Mouse (Mus musculus) midbrain, embryonic 15.5 days (tissue): Measurements from ENCODE around the gene Rapgef5. TPM values are rescaled to one million over a fixed set of nuclear protein-coding genes. Genes with fewer than 3 reads are reported as not detected.

ENCODE experiments used
- ATAC-seq: fragments of 200-750 bp; cut with Nextera tagmentation; replicated peaks from 2 replicates; pipeline ENCODE4 v1.8.0; 2017; ENCODE audit warnings: moderate TSS enrichment
- H3K27ac ChIP-seq: fragments of 300-500 bp; sonication (generic); 2 replicates; pipeline ENCODE4 v1.5.1; 2015; ENCODE audit warnings: mild to moderate bottlenecking, inconsistent platforms
- H3K27me3 ChIP-seq: fragments of 300-500 bp; sonication (generic); replicated peaks from 2 replicates; pipeline ENCODE4 v1.6.1; 2015; ENCODE audit warnings: inconsistent platforms
- H3K36me3 ChIP-seq: fragments of 300-500 bp; sonication (generic); replicated peaks from 2 replicates; pipeline ENCODE4 v1.6.1; 2015; ENCODE audit warnings: inconsistent platforms
- H3K4me1 ChIP-seq: fragments of 300-500 bp; sonication (generic); 2 replicates; pipeline ENCODE4 v1.6.1; 2015; ENCODE audit warnings: inconsistent platforms
- H3K4me2 ChIP-seq: fragments of 300-500 bp; sonication (generic); 2 replicates; pipeline ENCODE4 v1.6.1; 2015; ENCODE audit warnings: inconsistent platforms, mild to moderate bottlenecking, moderate library complexity
- H3K4me3 ChIP-seq: fragments of 300-500 bp; sonication (generic); 2 replicates; pipeline ENCODE4 v1.5.1; 2015; ENCODE audit warnings: mild to moderate bottlenecking, inconsistent platforms
- H3K9ac ChIP-seq: fragments of 300-500 bp; sonication (generic); 2 replicates; pipeline ENCODE4 v1.6.1; 2015; ENCODE audit warnings: mild to moderate bottlenecking, inconsistent platforms
- H3K9me3 ChIP-seq: fragments of 300-500 bp; sonication (generic); 2 replicates; pipeline ENCODE4 v1.6.1; 2016; ENCODE audit warnings: inconsistent platforms
- WGBS: fragments of 180-500 bp; shearing (Covaris S2); methylation state at CpG from one replicate; pipeline ENCODE4 v1.1.7; 2015; ENCODE audit warnings: mixed read lengths; 5-methylcytosine and 5-hydroxymethylcytosine counted together
- polyA plus RNA-seq: library from polyadenylated mRNA; unstranded; fragments of >200 nt; fragmentation: Nextera tagmentation; extraction: Ambion mirVana; gene quantifications from 2 replicates; pipeline ENCODE4 v1.2.1, GENCODE M21; 2015

Gene Rapgef5
- polyA plus RNA-seq, 1 experiment from 2014 or later = 46.3 TPM

DNA sequence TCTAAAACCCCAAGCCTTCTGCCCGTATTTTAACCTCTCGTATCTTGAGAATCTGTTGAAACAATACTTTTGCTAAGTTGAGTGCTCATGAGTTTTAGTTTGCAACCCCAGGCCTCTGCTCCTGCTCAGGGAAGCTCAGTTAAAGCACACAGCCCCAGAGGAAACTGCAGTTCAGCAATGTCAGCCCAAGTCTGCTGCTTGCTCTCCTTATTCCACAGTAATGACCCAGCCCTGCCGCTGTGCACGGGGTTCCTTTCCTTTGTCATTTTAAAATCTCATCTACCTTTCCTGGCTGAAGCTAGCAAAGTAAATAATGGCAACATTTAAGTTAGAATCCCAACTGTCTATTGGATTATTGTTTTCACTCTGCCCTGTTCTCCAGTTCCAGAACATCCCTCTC is 144.1 kb downstream of the Rapgef5 start:
- H3K4me1 ChIP-seq = no peaks in the 10 kb centered on the region; the same call in 1 of the 2 replicates
- no peak for ATAC-seq
- H3K36me3 ChIP-seq = no peaks in the 10 kb centered on the region
- 41% methylated on average over 4 of the region's 4 CpGs for WGBS
- H3K9ac ChIP-seq = no peak overlapping the region
- no peak overlapping the region for H3K4me2 ChIP-seq
- H3K9me3 ChIP-seq = no peaks in the 10 kb centered on the region
- H3K27ac ChIP-seq = no peak overlapping the region
- no peaks in the 10 kb centered on the region for H3K27me3 ChIP-seq
- no peak overlapping the region for H3K4me3 ChIP-seq

DNA sequence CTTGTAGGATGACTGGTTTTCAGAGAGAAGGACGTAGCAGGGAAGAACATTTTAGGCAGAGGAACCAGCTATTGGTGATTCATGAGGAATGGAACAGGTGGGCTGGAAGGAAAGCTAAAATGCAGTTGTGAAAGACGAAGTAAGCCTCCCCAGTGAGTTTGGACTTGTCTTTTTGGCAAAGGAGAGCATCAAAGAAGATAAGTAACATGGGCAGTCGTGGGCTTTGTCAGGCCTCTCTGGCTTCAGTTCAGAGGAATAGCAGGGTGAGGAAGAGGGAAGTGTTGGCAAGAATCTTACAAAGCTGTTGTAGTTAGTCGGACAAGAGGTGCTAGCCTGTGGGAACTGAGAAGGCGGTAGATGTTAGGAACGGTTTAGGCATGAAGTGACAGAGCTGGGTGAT is 145.6 kb downstream of the Rapgef5 start:
- no peak overlapping the region for H3K4me3 ChIP-seq
- H3K9me3 ChIP-seq = no peaks in the 10 kb centered on the region
- WGBS = 81% methylated on average over 6 of the region's 6 CpGs
- H3K36me3 ChIP-seq = no peaks in the 10 kb centered on the region
- no peaks in the 10 kb centered on the region for H3K27me3 ChIP-seq
- no peak overlapping the region for H3K9ac ChIP-seq
- ATAC-seq = no peak
- H3K4me2 ChIP-seq = no peak overlapping the region
- H3K27ac ChIP-seq = no peak overlapping the region
- no peaks in the 10 kb centered on the region; the same call in 1 of the 2 replicates for H3K4me1 ChIP-seq

GRCm38 (mm10) chr12:117663637-117664036 is 147.4 kb downstream of the Rapgef5 start:
- no peak for ATAC-seq

DNA sequence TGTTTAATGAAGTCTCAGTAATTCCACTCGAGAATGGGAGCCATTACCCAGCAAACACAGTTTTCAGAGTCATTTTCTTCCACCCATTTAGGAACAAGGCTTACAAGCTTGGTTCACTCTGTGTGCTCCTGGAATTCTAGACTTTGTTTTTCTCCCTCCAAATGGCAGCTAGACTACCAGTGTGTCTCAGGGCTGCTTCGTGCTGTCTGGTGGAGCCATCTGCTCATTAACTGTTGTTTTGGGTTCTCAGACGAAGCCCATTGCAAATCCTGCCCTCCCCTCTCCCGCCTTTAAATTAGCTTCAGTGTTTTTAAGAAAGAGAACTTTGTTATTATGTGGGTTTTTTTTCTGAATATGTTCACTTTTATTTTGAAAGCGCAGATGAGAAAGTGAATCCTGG is 148.4 kb downstream of the Rapgef5 start:
- Histone ChIP-seq H3K9me3 (no peaks in the 10 kb centered on the region), H3K36me3 (no peaks in the 10 kb centered on the region), H3K4me1 (0 out of 2 replicates have a peak, but pooled peaks cover 3% of the 10 kb centered on the region), H3K27ac (no peak overlapping the region), H3K4me3 (no peak overlapping the region), H3K4me2 (no peak overlapping the region), H3K27me3 (no peaks in the 10 kb centered on the region), H3K9ac (no peak overlapping the region)
- ATAC-seq = no peak
- WGBS = 75% methylated on average over 5 of the region's 5 CpGs

More at GRCm38 (mm10) chr12:117663637-117664036, 147.4 kb downstream of the Rapgef5 start:
- H3K4me1 ChIP-seq = peaks cover 3% of the 10 kb centered on the region; the same call in 1 of the 2 replicates
- no peak overlapping the region for H3K27ac ChIP-seq
- H3K4me3 ChIP-seq = no peak overlapping the region
- no peak overlapping the region for H3K4me2 ChIP-seq
- H3K27me3 ChIP-seq = no peaks in the 10 kb centered on the region
- no peak overlapping the region for H3K9ac ChIP-seq
- WGBS = 74% methylated on average over 5 of the region's 5 CpGs
- H3K36me3 ChIP-seq = no peaks in the 10 kb centered on the region
- H3K9me3 ChIP-seq = no peaks in the 10 kb centered on the region

DNA sequence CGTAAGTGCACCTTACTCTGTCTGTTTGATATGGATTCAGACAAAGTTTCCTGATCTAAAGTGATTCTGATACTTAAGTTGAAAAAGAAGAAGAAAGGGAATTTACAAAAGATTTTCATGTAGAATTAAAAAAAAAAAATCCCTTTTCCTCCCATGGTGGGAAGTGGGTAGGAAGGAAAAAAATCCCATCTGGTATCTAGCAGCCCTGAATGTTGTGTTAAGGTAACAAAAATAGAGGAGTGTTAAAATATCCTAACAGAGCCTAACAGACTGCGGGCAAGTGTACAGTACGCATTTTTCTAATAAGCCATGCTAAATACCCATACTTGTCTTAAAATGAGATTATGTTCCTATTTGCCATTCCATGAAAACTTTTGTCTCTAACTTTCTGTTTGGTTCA is 150.1 kb downstream of the Rapgef5 start:
- H3K9ac ChIP-seq = no peak overlapping the region
- H3K4me2 ChIP-seq = no peak overlapping the region
- no peaks in the 10 kb centered on the region for H3K36me3 ChIP-seq
- H3K27me3 ChIP-seq = no peaks in the 10 kb centered on the region
- ATAC-seq = no peak
- no peak overlapping the region for H3K27ac ChIP-seq
- no peak overlapping the region for H3K4me3 ChIP-seq
- H3K4me1 ChIP-seq = 0 out of 2 replicates have a peak, but pooled peaks cover 3% of the 10 kb centered on the region
- no peaks in the 10 kb centered on the region for H3K9me3 ChIP-seq
- 95% methylated on average over 3 of the region's 3 CpGs for WGBS

DNA sequence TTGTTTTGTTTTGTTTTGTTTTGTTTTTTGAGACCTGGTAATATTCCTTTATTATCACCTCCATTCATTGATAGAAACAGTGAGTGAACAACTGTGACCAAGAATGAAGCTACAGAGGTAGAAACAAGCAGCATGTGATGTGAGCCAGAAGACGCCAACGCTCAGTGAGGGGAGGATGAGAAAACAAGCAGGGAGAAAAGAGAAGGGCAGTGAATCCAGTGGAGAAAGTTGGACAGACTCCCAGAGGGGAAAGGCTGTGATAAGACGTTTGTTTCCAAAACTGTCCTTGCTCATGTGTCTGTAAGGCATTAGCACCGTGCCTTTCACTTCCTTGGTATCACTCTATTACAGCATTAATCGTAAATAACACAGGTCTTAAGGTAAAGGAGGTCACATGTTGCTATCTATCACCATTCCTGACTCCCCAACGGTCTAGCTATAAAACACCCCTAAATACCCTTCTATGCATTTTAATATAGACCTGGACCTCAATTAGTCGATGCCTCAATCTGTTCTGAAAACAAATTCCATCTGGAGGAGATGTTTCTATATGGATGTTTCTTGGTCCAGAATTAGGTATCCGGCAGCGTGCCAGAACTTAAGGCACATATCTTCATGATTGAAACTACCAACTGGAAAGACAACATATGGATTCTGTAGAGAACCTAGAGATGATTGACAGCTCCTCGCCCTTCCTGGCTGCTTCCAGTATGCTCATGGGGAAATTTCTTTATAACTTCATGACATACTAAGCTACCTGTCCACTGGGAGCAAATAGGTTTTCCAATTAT is 153.5 kb downstream of the Rapgef5 start:
- 87% methylated on average over 10 of the region's 10 CpGs for WGBS
- H3K4me1 ChIP-seq = 0 out of 2 replicates have a peak, but pooled peaks cover 3% of the 10 kb centered on the region
- H3K36me3 ChIP-seq = no peaks in the 10 kb centered on the region
- no peaks in the 10 kb centered on the region for H3K9me3 ChIP-seq
- no peak for ATAC-seq
- H3K27me3 ChIP-seq = no peaks in the 10 kb centered on the region
- H3K9ac ChIP-seq = no peak overlapping the region
- no peak overlapping the region for H3K27ac ChIP-seq
- no peak overlapping the region for H3K4me3 ChIP-seq
- no peak overlapping the region for H3K4me2 ChIP-seq

DNA sequence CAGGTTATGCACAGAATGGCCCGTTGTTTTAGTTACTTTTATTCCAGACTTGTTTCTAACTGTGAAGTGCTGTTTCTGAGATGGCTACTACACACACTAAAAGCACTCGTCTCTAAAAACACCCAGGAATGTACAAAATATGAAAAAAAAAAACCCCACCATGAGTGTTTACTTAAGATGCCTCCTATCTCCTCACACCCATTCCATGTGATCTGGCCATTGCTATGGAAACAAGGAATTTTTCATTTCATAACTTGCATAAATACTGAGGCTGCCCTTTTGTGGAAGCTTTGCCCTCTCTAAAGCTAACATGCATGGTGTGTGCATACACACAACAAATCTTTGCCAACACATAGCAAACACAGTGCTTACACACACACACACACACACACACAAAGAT is 156.9 kb downstream of the Rapgef5 start:
- 80% methylated on average over 2 of the region's 2 CpGs for WGBS
- Histone ChIP-seq H3K9ac (no peak overlapping the region), H3K27me3 (no peaks in the 10 kb centered on the region), H3K27ac (no peak overlapping the region), H3K4me1 (0 out of 2 replicates have a peak, but pooled peaks cover 3% of the 10 kb centered on the region), H3K4me3 (no peak overlapping the region), H3K36me3 (no peaks in the 10 kb centered on the region), H3K4me2 (no peak overlapping the region), H3K9me3 (no peaks in the 10 kb centered on the region)
- ATAC-seq = no peak

DNA sequence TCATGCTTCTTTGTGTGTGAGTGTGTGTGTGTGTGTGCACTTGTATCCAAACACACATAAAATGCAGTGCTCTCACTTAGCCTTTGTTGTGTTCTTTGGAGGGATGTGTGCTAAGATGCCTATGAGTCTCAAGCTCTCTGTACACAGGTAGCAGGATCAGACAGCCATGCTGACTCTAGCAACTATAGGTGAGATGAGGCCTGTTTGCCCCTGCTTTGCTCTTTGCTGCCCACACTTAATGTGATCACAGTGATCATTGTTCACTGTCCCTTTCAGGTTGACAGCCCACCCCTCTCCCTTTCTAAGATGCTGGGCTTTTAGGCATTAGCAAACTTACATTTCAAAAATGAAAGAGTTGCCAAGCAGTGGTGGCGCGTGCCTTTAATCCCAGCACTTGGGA is 158.2 kb downstream of the Rapgef5 start:
- H3K4me2 ChIP-seq = no peak overlapping the region
- no peaks in the 10 kb centered on the region for H3K9me3 ChIP-seq
- ATAC-seq = no peak
- no peak overlapping the region for H3K9ac ChIP-seq
- no peak overlapping the region for H3K27ac ChIP-seq
- no peaks in the 10 kb centered on the region for H3K4me1 ChIP-seq
- no peaks in the 10 kb centered on the region for H3K36me3 ChIP-seq
- H3K27me3 ChIP-seq = no peaks in the 10 kb centered on the region
- WGBS = 94% methylated on average over 2 of the region's 2 CpGs
- H3K4me3 ChIP-seq = no peak overlapping the region

DNA sequence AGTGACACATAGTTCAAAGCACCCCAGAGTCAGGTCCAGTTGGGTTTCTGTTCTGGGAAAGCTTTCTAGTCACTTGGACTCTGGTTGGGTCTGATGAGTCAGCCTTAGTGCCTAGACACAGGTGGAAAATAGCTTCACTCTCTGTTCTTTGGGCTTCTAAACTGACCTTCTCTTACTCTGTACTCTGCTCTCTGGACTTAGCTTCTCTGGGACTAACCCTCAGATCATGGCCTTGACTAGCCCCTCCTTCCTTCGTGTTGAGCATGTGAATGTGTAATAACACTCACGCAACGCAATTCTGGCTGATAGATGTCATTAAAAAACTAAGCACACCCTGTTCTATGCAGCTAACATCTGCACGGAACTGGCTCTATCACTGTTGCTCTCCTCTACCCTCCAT is 160.0 kb downstream of the Rapgef5 start:
- no peak overlapping the region for H3K4me3 ChIP-seq
- 91% methylated on average over 4 of the region's 4 CpGs for WGBS
- no peaks in the 10 kb centered on the region for H3K4me1 ChIP-seq
- H3K9me3 ChIP-seq = no peaks in the 10 kb centered on the region
- no peak overlapping the region for H3K4me2 ChIP-seq
- no peaks in the 10 kb centered on the region for H3K27me3 ChIP-seq
- no peaks in the 10 kb centered on the region for H3K36me3 ChIP-seq
- no peak for ATAC-seq
- no peak overlapping the region for H3K27ac ChIP-seq
- H3K9ac ChIP-seq = no peak overlapping the region

GRCm38 (mm10) chr12:117678916-117679315 is 162.6 kb downstream of the Rapgef5 start:
- ATAC-seq = no peak
- Histone ChIP-seq H3K9me3 (no peaks in the 10 kb centered on the region), H3K27me3 (no peaks in the 10 kb centered on the region), H3K4me3 (no peak overlapping the region), H3K4me2 (no peak overlapping the region), H3K27ac (no peak overlapping the region), H3K4me1 (no peaks in the 10 kb centered on the region), H3K9ac (no peak overlapping the region), H3K36me3 (no peaks in the 10 kb centered on the region)
- 77% methylated on average over 3 of the region's 3 CpGs for WGBS

GRCm38 (mm10) chr12:117679795-117680194 is 163.5 kb downstream of the Rapgef5 start:
- Histone ChIP-seq H3K9ac (no peak overlapping the region), H3K4me2 (no peak overlapping the region), H3K27me3 (no peaks in the 10 kb centered on the region), H3K36me3 (no peaks in the 10 kb centered on the region), H3K4me3 (no peak overlapping the region), H3K9me3 (no peaks in the 10 kb centered on the region), H3K27ac (no peak overlapping the region), H3K4me1 (peaks cover 6% of the 10 kb centered on the region; the same call in 1 of the 2 replicates)
- ATAC-seq = no peak
- 88% methylated on average over 4 of the region's 4 CpGs for WGBS

GRCm38 (mm10) chr12:117681273-117681672 is 165.0 kb downstream of the Rapgef5 start:
- H3K9ac ChIP-seq = no peak overlapping the region
- no peak overlapping the region for H3K4me2 ChIP-seq
- no peak for ATAC-seq
- H3K9me3 ChIP-seq = no peaks in the 10 kb centered on the region
- H3K4me3 ChIP-seq = no peak overlapping the region
- no peaks in the 10 kb centered on the region for H3K36me3 ChIP-seq
- peaks cover 9% of the 10 kb centered on the region for H3K4me1 ChIP-seq
- no peak overlapping the region for H3K27ac ChIP-seq
- WGBS = 82% methylated on average over 4 of the region's 4 CpGs
- no peaks in the 10 kb centered on the region for H3K27me3 ChIP-seq

DNA sequence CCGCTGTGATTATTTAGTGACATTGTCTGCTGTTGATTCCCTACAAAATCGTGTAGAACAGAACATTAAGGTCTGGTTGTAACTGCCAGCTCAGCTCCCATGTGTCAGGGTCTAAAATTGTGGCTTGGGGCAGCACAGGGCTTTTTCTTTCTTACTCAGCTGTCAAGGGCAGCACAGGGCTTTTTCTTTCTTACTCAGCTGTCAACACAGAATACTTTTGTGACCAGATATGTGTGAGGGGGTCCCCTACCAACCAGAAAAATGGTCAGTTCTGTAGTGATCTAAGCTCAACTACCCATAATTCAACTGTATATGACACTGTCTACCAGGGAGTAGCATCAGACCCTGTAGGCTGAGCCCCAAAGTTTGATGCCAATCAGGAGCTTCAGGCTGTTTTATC is 167.1 kb downstream of the Rapgef5 start:
- no peaks in the 10 kb centered on the region for H3K9me3 ChIP-seq
- no peak overlapping the region for H3K4me2 ChIP-seq
- no peak overlapping the region for H3K27ac ChIP-seq
- no peaks in the 10 kb centered on the region for H3K27me3 ChIP-seq
- ATAC-seq = no peak
- H3K4me1 ChIP-seq = peaks cover 26% of the 10 kb centered on the region
- H3K4me3 ChIP-seq = no peak overlapping the region
- 40% methylated on average over 2 of the region's 2 CpGs for WGBS
- H3K36me3 ChIP-seq = no peaks in the 10 kb centered on the region
- H3K9ac ChIP-seq = no peak overlapping the region
